In genomic region chr14:57746001-57746771, GRCm38 (mm10) we compare ENCODE assay signal across 8 mouse cellular contexts. TPM values are rescaled to one million over a fixed set of nuclear protein-coding genes. Genes with fewer than 3 reads are reported as not detected.
DNase-seq lines count a peak whose midpoint lies in the region; ATAC-seq lines count a peak whose summit lies in the region.

Gm49361 (minus strand) TSS chr14:57746103.

- ATAC-seq in hindbrain, embryonic 12.5 days (ENCODE audit: low FRiP score): peak; percentile 90

- H3K9ac ChIP-seq in hindbrain, embryonic 12.5 days: peak within 1 kb of the TSS; percentile 95

- WGBS in hindbrain, embryonic 12.5 days: under 1% methylated on average over 58 of the region's 68 CpGs

- DNase-seq in NIH3T3 (ENCODE audit: low read depth): peak; percentile 94
- peak; percentile 93 for DNase-seq in cerebellum, postnatal 10 days
- DNase-seq in frontal cortex, postnatal 14 days (ENCODE audit: low spot score in 2 of 2): peak; percentile 53 to 67
- peak; percentile 80 to 83 for DNase-seq in layer of hippocampus, postnatal 14 days (ENCODE audit: low spot score in 2 of 2)
- DNase-seq in lung, postnatal 10 days: peak; percentile 97
- peak; percentile 81 for DNase-seq in ovary, postnatal 14 days (ENCODE audit: low spot score)
- peak; percentile 83 for DNase-seq in thymus, postnatal 14 days

- peak within 1 kb of the TSS; percentile 87 for H3K4me2 ChIP-seq in hindbrain, embryonic 12.5 days (replicated peaks)

- no peaks in the 10 kb centered on the region for H3K9me3 ChIP-seq in hindbrain, embryonic 12.5 days (replicated peaks)

- peak within 1 kb of the TSS; percentile 82 for H3K27ac ChIP-seq in hindbrain, embryonic 12.5 days

- H3K27me3 ChIP-seq in hindbrain, embryonic 12.5 days: 0 out of 2 replicates have a peak, but pooled peaks cover 4% of the 10 kb centered on the region

- H3K4me1 ChIP-seq in hindbrain, embryonic 12.5 days: peaks cover 12% of the 10 kb centered on the region; the same call in 1 of the 2 replicates

- H3K4me3 ChIP-seq in hindbrain, embryonic 12.5 days: peak within 1 kb of the TSS; percentile 97

- no peaks in the 10 kb centered on the region for H3K36me3 ChIP-seq in hindbrain, embryonic 12.5 days

RNA-seq across cellular contexts. Expression of gene Gm49361, which starts in this region (rescaled TPM):
- polyA plus RNA-seq in hindbrain, embryonic 12.5 days (2016; fragmentation: Nextera tagmentation; extraction: Ambion mirVana): not detected in 2 replicates
- not detected for total RNA-seq in layer of hippocampus, postnatal 14 days (2021)

Comparison
In these comparisons a context has a peak if more than half of its experiments do, and no peak if none do; other contexts are left out.
1. Peak in every context shown above with its lines: DNase-seq, ATAC-seq, H3K4me3 ChIP-seq and H3K27ac ChIP-seq.
2. Peak in ATAC-seq, H3K4me3 ChIP-seq, H3K27ac ChIP-seq, H3K9ac ChIP-seq and H3K4me2 ChIP-seq in hindbrain, embryonic 12.5 days; RNA of the gene not detected or under 1 TPM.
3. Peak in DNase-seq in layer of hippocampus, postnatal 14 days; RNA of the gene not detected or under 1 TPM.